Mouse (Mus musculus): ENCODE measurements at regions not wholly inside any gene's neighbourhood (a gene's known extent, or its start where the extent isn't known, plus 50 kb on each side); places are given as distances from the start of the nearest gene placed in this dataset.

- TF ChIP-seq CTCF (IDR thresholded peaks at IDR 0.05; ENCODE audit: control insufficient read depth, insufficient read depth, low read length), result no peak
- no peak for TF ChIP-seq POLR2A (IDR thresholded peaks at IDR 0.05; ENCODE audit: borderline replicate concordance, control insufficient read depth, low read depth, low read length)
Observed at GRCm38 (mm10) chr2:174866546-174866945, 106.1 kb downstream of the Edn3 start.

All from bone marrow, adult 2 months (tissue).